Mouse (Mus musculus): ENCODE data around the gene Gm17728. TPM values are rescaled to one million over a fixed set of nuclear protein-coding genes. Genes with fewer than 3 reads are reported as not detected.

The Gm17728 gene
- polyA plus RNA-seq, 1 experiment from 2014 or later, result not detected

DNA sequence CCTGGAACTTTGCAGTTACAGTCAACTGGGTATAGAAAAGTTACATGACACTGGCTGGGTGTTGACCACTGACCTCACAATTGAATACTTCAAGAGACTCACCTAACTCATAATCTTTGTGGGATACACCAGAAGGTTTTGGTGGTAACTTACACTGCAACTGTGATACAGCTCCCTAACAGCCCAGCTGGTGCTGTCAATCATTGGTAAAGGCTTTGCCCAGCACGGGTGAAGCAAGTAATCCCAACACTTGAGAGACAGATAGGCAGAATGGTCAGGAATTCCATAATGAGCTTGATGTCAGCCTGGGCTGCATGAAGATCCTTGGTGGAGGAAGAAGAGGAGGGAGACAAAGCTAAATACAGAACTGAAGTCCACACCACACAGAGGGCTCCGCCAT lies 39.0 kb downstream of the Gm17728 start:
- no peak overlapping the region for H3K4me2 ChIP-seq
- ATAC-seq (replicated peaks; ENCODE audit: low FRiP score), result no peak
- H3K9me3 ChIP-seq (ENCODE audit: control insufficient read depth, low read length), result no peaks in the 10 kb centered on the region
- H3K4me1 ChIP-seq (replicated peaks; ENCODE audit: control insufficient read depth, insufficient read depth, low read length), result no peaks in the 10 kb centered on the region
- H3K36me3 ChIP-seq (ENCODE audit: control insufficient read depth, insufficient read depth, low read length), result no peaks in the 10 kb centered on the region
- no peak overlapping the region for H3K27ac ChIP-seq (ENCODE audit: low read depth, low read length)
- H3K9ac ChIP-seq (ENCODE audit: low read depth, low read length), result no peak overlapping the region
- H3K27me3 ChIP-seq (replicated peaks; ENCODE audit: control insufficient read depth, insufficient read depth, low read length), result no peaks in the 10 kb centered on the region
- DNase-seq (ENCODE audit: low spot score), result no peak
- 73% methylated on average over 2 of the region's 2 CpGs for WGBS
- no peak overlapping the region for H3K4me3 ChIP-seq (ENCODE audit: low read depth, low read length)

Other genes with a start within 250 kb of the Gm17728 start
- gene Pabpc6, start 247.7 kb downstream of the Gm17728 start, polyA plus RNA-seq (2014; fragmentation: Nextera tagmentation; extraction: Ambion mirVana), result not detected in 2 replicates